9 mouse cellular contexts compared by ENCODE assay signal in genomic region chr11:103325172-103325571, GRCm38 (mm10). TPM values are rescaled to one million over a fixed set of nuclear protein-coding genes. Genes with fewer than 3 reads are reported as not detected.
DNase-seq lines count a peak whose midpoint lies in the region; ATAC-seq and TF ChIP-seq lines count a peak whose summit lies in the region.
"Had no signal": no experiment of that assay in that cellular context is flagged by ENCODE, and none has a peak within 500 bp of the region (broad histone marks: within the 10 kb centered on the region; RNA-seq: fewer than 3 reads in every experiment).

No protein-coding gene starts in this region.

- TF ChIP-seq CTCF in C2C12 (IDR thresholded peaks at IDR 0.05; ENCODE audit: control insufficient read depth, insufficient read depth, insufficient read length): peak; percentile 88
- peak; percentile 87 for TF ChIP-seq CTCF in liver, postnatal 0 days (IDR thresholded peaks at IDR 0.05; ENCODE audit: low read depth)

- ATAC-seq in liver, postnatal 0 days: peak; percentile 55; the same call in 1 of the 2 replicates

- H3K9ac ChIP-seq in liver, postnatal 0 days (replicated peaks): no peak overlapping the region
- H3K9ac ChIP-seq: hindbrain, embryonic 15.5 days had no signal

- no peaks in the 10 kb centered on the region for H3K79me2 ChIP-seq in C2C12 (ENCODE audit: control insufficient read depth, insufficient read depth)

- TF ChIP-seq EP300 in liver, postnatal 0 days (IDR thresholded peaks at IDR 0.05; ENCODE audit: low read depth): no peak

- no peaks in the 10 kb centered on the region for H3K4me1 ChIP-seq in liver, postnatal 0 days (ENCODE audit: insufficient read depth)

- no peaks in the 10 kb centered on the region for H3K36me3 ChIP-seq in C2C12 (ENCODE audit: control insufficient read depth, insufficient read depth)
- H3K36me3 ChIP-seq in liver, postnatal 0 days (replicated peaks; ENCODE audit: insufficient read depth, low read length): no peaks in the 10 kb centered on the region
- H3K36me3 ChIP-seq: hindbrain, embryonic 15.5 days had no signal

- H3K79me3 ChIP-seq in C2C12 (ENCODE audit: low read depth): no peaks in the 10 kb centered on the region

- H3K4me2 ChIP-seq in liver, postnatal 0 days (ENCODE audit: low read depth, low read length): no peak overlapping the region
- H3K4me2 ChIP-seq: hindbrain, embryonic 15.5 days had no signal

- DNase-seq in Muller cell, postnatal 12 days (ENCODE audit: inconsistent ontology term): peak; percentile 77
- DNase-seq in cerebellum, postnatal 25 days: peak; percentile 81 to 88
- peak; percentile 42 to 60 for DNase-seq in gastrocnemius, adult 8-10 months (ENCODE audit: low spot score in 2 of 2)
- DNase-seq in kidney, adult 9 months: peak; percentile 76
- peak; percentile 84 for DNase-seq in liver, postnatal 0 days
- DNase-seq in retina, postnatal 1 day: peak; percentile 83
- DNase-seq in yolk sac, embryonic 10.5 days (ENCODE audit: low spot score): no peak

- H3K27ac ChIP-seq in liver, postnatal 0 days (ENCODE audit: low read depth): no peak overlapping the region
- H3K27ac ChIP-seq: hindbrain, embryonic 15.5 days had no signal

- WGBS in liver, postnatal 0 days (ENCODE audit: insufficient replicate concordance): 8% methylated on average over 8 of the region's 8 CpGs

- H3K4me3 ChIP-seq in C2C12 (ENCODE audit: insufficient read depth, poor library complexity, severe bottlenecking): no peak overlapping the region
- H3K4me3 ChIP-seq in liver, postnatal 0 days (ENCODE audit: low read depth, low read length): no peak overlapping the region
- H3K4me3 ChIP-seq: hindbrain, embryonic 15.5 days had no signal

- H3K9me3 ChIP-seq in liver, postnatal 0 days (ENCODE audit: low read length): no peaks in the 10 kb centered on the region
- H3K9me3 ChIP-seq: hindbrain, embryonic 15.5 days had no signal

- no peak overlapping the region for H3ac ChIP-seq in C2C12 (ENCODE audit: control insufficient read depth, insufficient read length, low read depth)

- H3K27me3 ChIP-seq in C2C12 (ENCODE audit: control insufficient read depth, insufficient read depth, insufficient read length): no peaks in the 10 kb centered on the region
- H3K27me3 ChIP-seq in liver, postnatal 0 days (ENCODE audit: insufficient read depth, low read length): peaks cover 2% of the 10 kb centered on the region; the same call in 1 of the 2 replicates
- H3K27me3 ChIP-seq: hindbrain, embryonic 15.5 days had no signal

TF ChIP-seq in C2C12, 6 proteins besides CTCF, POLR2A, EP300 and RAD21:
- no peak for TF ChIP-seq MYOD1 (IDR thresholded peaks at IDR 0.05; ENCODE audit: control insufficient read depth, insufficient read length, low read depth)

RNA-seq across cellular contexts. Expression of gene Arhgap27, which starts 38.3 kb away (rescaled TPM):
- 0.19 TPM for polyA plus RNA-seq in C2C12 (2012; fragmentation: generic; extraction: Trizol)
- total RNA-seq in gastrocnemius, adult 8-10 months (2022): 1 to 10 TPM; 2.5 to 4.7 (median 4.4) TPM
- 3.2 and 3.3 TPM in 2 replicates for polyA plus RNA-seq in liver, postnatal 0 days (2015; fragmentation: Nextera tagmentation; extraction: Ambion mirVana)

RNA-seq across cellular contexts. Expression of gene Map3k14, which starts 57.9 kb away (rescaled TPM):
- polyA plus RNA-seq in C2C12 (2012; fragmentation: generic; extraction: Trizol): 9.7 TPM
- 1 to 10 TPM; 3.0 to 4.9 (median 4.2) TPM for total RNA-seq in gastrocnemius, adult 8-10 months (2022)
- 0.67 and 0.78 TPM in 2 replicates for polyA plus RNA-seq in liver, postnatal 0 days (2015; fragmentation: Nextera tagmentation; extraction: Ambion mirVana)
